Mouse (Mus musculus) left cerebral cortex, adult 2 months (tissue): ENCODE measurements around the gene Ecd. TPM values are rescaled to one million over a fixed set of nuclear protein-coding genes. Genes with fewer than 3 reads are reported as not detected.
"Not testable (repeated sequence)": the region's sequence is repeated elsewhere in the genome, so short reads cannot be mapped to it uniquely, and the experiment has no call there.

Experiments used
- DNase-seq, 2 experiments: peaks; one replicate each; pipeline ENCODE4 v3.0.0; 2021 to 2022; ENCODE audit warnings: low spot score in 2 of 2, mixed read lengths in 1 of 2; ENCODE audit errors: extremely low spot score in 1 of 2
- H3K27ac ChIP-seq: fragments of 200-600 bp; 2 replicates; pipeline ENCODE4 v1.8.1; 2022
- H3K4me3 ChIP-seq: fragments of 200-600 bp; 2 replicates; pipeline ENCODE4 v1.8.1; 2022
- CTCF ChIP-seq: fragments of 200-600 bp; IDR thresholded peaks from 2 replicates; pipeline ENCODE4 v1.8.1; 2022; ENCODE audit warnings: antibody characterized with exemption, mild to moderate bottlenecking, moderate library complexity
- intact Hi-C: fragments of 180-260 bp; cut with DNase I; formaldehyde crosslinking; loops from one replicate; pipeline ENCODE4 v1.15.1; 2025
- total RNA-seq, 2 experiments: library from RNA; stranded (reverse); gene quantifications; 2 replicates each; pipeline ENCODE4 v1.2.3; 2021

Ecd gene
- total RNA-seq, 2 experiments from 2014 or later = 33.2 to 39.0 TPM

DNA sequence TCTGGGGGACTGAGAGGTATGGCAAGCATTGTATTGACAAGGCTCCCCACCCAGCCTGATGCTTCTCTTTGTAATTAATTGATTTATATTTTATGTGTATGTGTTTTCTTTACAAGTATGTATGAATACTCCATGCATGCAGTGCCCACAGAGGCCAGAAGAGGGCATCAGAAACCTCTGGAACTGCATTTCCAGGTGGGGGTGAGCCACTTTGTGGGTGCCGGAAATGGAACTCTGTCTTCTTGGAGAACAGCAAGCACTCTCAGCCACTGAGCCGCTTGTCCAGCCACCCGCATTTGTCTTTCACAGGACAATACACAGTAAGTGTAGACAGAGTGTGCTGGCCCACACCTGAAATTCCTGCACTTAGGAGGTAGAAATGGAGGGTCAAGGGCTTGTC is 28.5 kb downstream of the Ecd start:
- DNase-seq = peak in 1 of 2 experiments; percentile 45
- intact Hi-C loops = no loop called here
- H3K4me3 ChIP-seq = no peak overlapping the region

DNA sequence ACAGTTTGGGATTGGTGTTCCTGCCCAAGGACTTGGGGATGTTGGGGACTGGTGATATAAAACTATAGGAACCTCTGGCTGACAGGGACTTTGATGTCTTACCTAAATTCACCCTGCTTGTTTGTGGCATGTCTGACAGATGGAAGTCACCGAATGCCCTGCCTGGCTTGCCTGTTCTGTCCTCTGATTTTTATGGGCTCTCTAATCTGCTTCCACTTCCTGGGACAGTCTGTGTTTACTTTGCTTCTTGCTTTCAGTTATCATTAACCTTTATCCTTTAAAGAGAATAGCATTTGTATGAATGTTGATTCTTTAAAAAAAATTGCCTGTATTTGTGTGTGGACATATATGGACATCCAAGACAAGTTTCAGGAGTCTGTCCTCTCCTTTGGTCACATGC is 32.8 kb downstream of the Ecd start:
- no peak for TF ChIP-seq CTCF
- intact Hi-C loops = no loop called here
- DNase-seq = no peak
- Histone ChIP-seq H3K27ac (no peak overlapping the region), H3K4me3 (no peak overlapping the region)

More for the DNA sequence above, 28.5 kb downstream of the Ecd start:
- TF ChIP-seq CTCF = peak; percentile 72
- H3K27ac ChIP-seq = no peak overlapping the region

- H3K4me3 ChIP-seq, DNase-seq, intact Hi-C loops, H3K27ac ChIP-seq: not testable (repeated sequence)
- peak; percentile 30 for TF ChIP-seq CTCF
Measured at GRCm38 (mm10) chr14:20305085-20305484, 42.8 kb downstream of the Ecd start.

- DNase-seq = no peak
- Histone ChIP-seq H3K27ac (no peak overlapping the region), H3K4me3 (no peak overlapping the region)
- intact Hi-C loops = no loop called here
- TF ChIP-seq CTCF = no peak
Measured at GRCm38 (mm10) chr14:20298131-20298530, 49.8 kb downstream of the Ecd start.

GRCm38 (mm10) chr14:20297616-20298015 is 50.3 kb downstream of the Ecd start:
- Histone ChIP-seq H3K27ac (no peak overlapping the region), H3K4me3 (no peak overlapping the region)
- DNase-seq = no peak
- no peak for TF ChIP-seq CTCF
- intact Hi-C loops = no loop called here

DNA sequence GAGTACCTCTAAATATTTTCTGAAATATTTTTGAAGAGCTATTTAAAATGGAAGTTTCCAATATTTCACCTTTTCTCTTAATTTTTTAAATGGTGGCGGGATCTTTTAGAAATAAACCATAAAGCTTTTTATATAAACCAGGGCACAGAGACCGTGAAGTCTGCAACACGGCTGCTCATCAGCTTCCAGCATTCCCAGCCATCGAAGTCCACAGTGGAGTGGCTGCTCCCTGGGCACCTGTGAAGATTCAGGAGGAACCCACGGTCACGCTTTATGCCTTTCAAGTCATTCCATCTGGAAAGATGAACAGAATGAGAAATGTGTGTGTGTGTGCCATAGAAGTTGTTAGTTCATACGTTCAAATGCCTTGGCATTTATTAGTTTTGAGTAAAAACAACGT is 53.0 kb downstream of the Ecd start:
- intact Hi-C loops = no loop called here
- DNase-seq = no peak
- H3K27ac ChIP-seq = peak overlapping the region; percentile 37; the same call in 1 of the 2 replicates
- TF ChIP-seq CTCF = no peak
- H3K4me3 ChIP-seq = peak overlapping the region; percentile 56

GRCm38 (mm10) chr14:20294117-20294892 is 53.6 kb downstream of the Ecd start, which contains the start of gene Nudt13:
Gene Nudt13, plus strand, starts transcription at chr14:20294697.
- peak within 1 kb of the TSS; percentile 56 for H3K4me3 ChIP-seq
- DNase-seq = peak; percentile 74 to 81
- no peak for TF ChIP-seq CTCF
- H3K27ac ChIP-seq = peak within 1 kb of the TSS; percentile 37; the same call in 1 of the 2 replicates
- intact Hi-C loops = no loop called here

DNA sequence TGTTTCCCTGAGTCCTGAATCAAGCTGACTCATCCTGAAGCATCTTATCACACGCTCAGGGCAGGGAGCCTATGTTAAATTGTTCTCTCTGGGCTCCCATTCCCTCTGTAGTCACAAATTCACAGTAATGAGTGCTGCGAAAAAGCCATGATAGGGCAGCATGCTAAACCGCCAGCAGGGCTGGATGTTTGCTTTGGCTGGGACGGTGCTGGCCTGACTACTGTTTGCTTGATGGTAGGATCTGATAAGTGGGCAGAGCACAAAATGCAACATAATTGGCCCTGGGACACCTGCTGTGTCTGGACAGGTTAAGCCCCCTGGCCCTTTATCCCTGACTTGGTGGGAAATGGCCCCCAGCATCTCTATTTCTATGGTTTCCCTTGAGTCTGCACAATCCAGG is 56.5 kb downstream of the Ecd start:
- intact Hi-C loops = loop anchor here (1.0 kb wide), 1 partner anchor 17 kb away; no protein-coding TSS in a partner anchor
- no peak for TF ChIP-seq CTCF
- no peak for DNase-seq
- H3K4me3 ChIP-seq = no peak overlapping the region
- no peak overlapping the region for H3K27ac ChIP-seq

Other genes with a start within 250 kb of the Ecd start
- 1 to 10 TPM; 4.3 to 4.7 TPM for gene Saysd1, start 209.6 kb downstream of the Ecd start, total RNA-seq
- gene Kcnk5, start 166.3 kb downstream of the Ecd start, total RNA-seq = under 1 TPM; 0.33 to 0.41 TPM
- not detected for gene Kcnk16, start 78.9 kb downstream of the Ecd start, total RNA-seq
- gene Nudt13, start 53.4 kb downstream of the Ecd start, total RNA-seq = 10 to 100 TPM; 17.3 to 18.6 TPM
- gene Fam149b, start within 50 bp of the Ecd start, total RNA-seq = 10 to 100 TPM; 50.6 to 53.1 TPM
- 10 to 100 TPM; 24.7 to 25.4 TPM for gene Dnajc9, start 40.8 kb upstream of the Ecd start, total RNA-seq
- gene Mrps16, start 45.5 kb upstream of the Ecd start, total RNA-seq = 10 to 100 TPM; 30.8 to 33.5 TPM
- gene Cfap70, start 104.1 kb upstream of the Ecd start, total RNA-seq = 1 to 10 TPM in 1 of 2 experiments, under 1 TPM in 1; 0.95 to 2.2 TPM
- gene Anxa7, start 132.0 kb upstream of the Ecd start, total RNA-seq = 10 to 100 TPM; 64.9 to 66.2 TPM
- gene Mss51, start 148.8 kb upstream of the Ecd start, total RNA-seq = 1 to 10 TPM in 1 of 2 experiments, under 1 TPM in 1; 0.97 to 1.2 TPM
- gene Ppp3cb, start 198.5 kb upstream of the Ecd start, total RNA-seq = 100 to 1,000 TPM; 267 to 280 TPM